Mouse (Mus musculus): ENCODE data around the gene Agpat1. TPM values are rescaled to one million over a fixed set of nuclear protein-coding genes. Genes with fewer than 3 reads are reported as not detected.
A peak's percentile ranks its signal among the peaks of the same experiment; 100 is the strongest.

Agpat1 gene
- polyA plus RNA-seq, 1 experiment from 2014 or later: 55.6 TPM

DNA sequence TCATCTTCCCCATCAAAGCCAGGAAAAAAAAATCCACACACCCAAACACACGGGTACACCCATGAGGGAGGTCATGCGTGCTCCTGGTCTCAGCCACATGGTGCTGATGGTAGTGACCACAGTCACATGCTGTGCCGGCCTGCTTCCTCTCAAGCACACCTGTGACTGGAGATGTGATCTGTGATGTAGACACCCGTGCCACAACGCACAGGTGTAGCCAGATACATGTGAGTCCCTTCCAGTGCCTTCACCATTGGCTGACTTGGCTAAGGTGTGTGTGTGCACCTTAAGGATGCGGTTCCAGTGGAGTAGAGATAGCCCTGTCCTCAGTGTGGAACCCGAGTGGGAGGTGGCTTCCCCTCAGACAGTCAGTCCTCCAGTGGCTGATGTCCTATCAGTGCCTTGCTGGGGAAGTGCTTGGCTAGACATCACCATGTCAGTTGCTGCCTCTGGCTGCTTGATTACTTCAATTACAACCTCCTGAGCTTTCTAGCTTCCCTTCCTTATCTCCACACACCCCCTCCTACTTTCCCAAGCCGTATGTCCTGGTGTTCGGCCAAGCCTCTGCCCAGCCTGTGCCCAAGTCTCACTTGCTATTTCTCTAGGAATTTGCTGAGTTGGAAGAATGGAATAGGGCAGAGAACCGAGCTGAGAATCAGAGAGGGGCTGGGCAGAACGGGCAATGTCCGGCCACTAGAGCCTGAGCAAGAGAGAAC lies 55.3 kb downstream of the Agpat1 start:
- no peak overlapping the region for H3K4me3 ChIP-seq (ENCODE audit: low read depth, low read length)
- no peak overlapping the region for H3K9ac ChIP-seq (ENCODE audit: low read depth, low read length)
- ATAC-seq: no peak
- no peak overlapping the region for H3K27ac ChIP-seq (ENCODE audit: low read depth, low read length)
- WGBS: 51% methylated on average over 12 of the region's 12 CpGs
- peaks cover 12% of the 10 kb centered on the region for H3K4me1 ChIP-seq (replicated peaks; ENCODE audit: control insufficient read depth, insufficient read depth, low read length)
- H3K36me3 ChIP-seq (ENCODE audit: control insufficient read depth, insufficient read depth): no peaks in the 10 kb centered on the region
- peaks cover 7% of the 10 kb centered on the region; the same call in 1 of the 2 replicates for H3K27me3 ChIP-seq (replicated peaks; ENCODE audit: control insufficient read depth, insufficient read depth, low read length)
- no peak for TF ChIP-seq CTCF (IDR thresholded peaks at IDR 0.05; ENCODE audit: low read depth)
- no peaks in the 10 kb centered on the region for H3K9me3 ChIP-seq (ENCODE audit: control insufficient read depth)
- H3K4me2 ChIP-seq (replicated peaks; ENCODE audit: low read depth): 0 out of 2 replicates have a peak overlapping the region, but pooled peaks have one; percentile 9

DNA sequence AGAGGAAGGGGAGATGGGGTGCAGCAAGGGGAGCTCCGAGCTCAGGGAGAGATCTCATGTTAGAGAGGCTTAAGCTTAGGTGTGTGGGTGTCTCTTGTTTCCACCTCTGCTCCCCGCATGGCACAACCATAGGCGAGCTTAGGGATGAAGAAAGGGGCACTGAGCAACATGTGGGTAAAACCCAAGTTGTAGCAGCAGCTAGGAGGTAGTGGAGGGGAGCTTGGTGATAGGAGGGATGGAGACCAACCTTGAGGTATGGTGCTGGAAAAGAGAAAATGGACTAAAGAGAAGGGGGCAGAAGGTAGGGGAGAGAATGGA lies 55.8 kb downstream of the Agpat1 start:
- peaks cover 7% of the 10 kb centered on the region; the same call in 1 of the 2 replicates for H3K27me3 ChIP-seq (replicated peaks; ENCODE audit: control insufficient read depth, insufficient read depth, low read length)
- TF ChIP-seq CTCF (IDR thresholded peaks at IDR 0.05; ENCODE audit: low read depth): no peak
- H3K9ac ChIP-seq (ENCODE audit: low read depth, low read length): no peak overlapping the region
- WGBS: 64% methylated on average over 3 of the region's 3 CpGs
- ATAC-seq: no peak
- peak overlapping the region; percentile 50; the same call in 1 of the 2 replicates for H3K4me2 ChIP-seq (replicated peaks; ENCODE audit: low read depth)
- no peaks in the 10 kb centered on the region for H3K9me3 ChIP-seq (ENCODE audit: control insufficient read depth)
- no peak overlapping the region for H3K4me3 ChIP-seq (ENCODE audit: low read depth, low read length)
- H3K4me1 ChIP-seq (replicated peaks; ENCODE audit: control insufficient read depth, insufficient read depth, low read length): peaks cover 12% of the 10 kb centered on the region
- H3K36me3 ChIP-seq (ENCODE audit: control insufficient read depth, insufficient read depth): no peaks in the 10 kb centered on the region
- H3K27ac ChIP-seq (ENCODE audit: low read depth, low read length): no peak overlapping the region

DNA sequence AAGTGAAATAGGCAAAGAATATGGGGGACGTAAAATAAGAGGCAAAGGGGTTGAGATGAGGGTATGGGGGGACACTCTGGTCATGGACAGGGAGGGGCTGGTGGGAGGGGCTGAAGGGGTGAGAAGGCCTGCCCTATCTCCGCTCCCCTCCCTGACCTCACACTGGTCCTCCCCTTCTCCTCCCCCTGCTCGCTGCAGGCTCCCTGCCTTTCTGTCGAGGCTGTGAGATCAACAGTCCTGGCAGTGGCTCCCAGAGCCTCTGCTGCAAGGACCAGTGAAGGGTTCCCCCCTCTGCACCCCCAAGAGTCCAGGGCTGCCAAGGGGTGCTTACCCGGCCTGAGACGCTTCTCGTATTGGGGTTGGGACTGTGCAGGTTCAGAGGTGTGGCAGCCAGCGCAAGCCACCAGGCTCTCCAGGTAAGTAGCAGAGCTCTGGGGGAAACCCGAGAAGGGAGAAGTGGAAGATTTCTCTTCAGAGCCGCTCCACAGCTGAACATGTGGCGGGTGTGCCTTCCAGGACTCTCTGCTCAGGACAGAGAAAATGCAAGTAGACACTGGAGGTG lies 56.3 kb downstream of the Agpat1 start:
- Histone ChIP-seq H3K4me2 (replicated peaks; ENCODE audit: low read depth) (peak overlapping the region; percentile 50), H3K27ac (ENCODE audit: low read depth, low read length) (no peak overlapping the region), H3K4me1 (replicated peaks; ENCODE audit: control insufficient read depth, insufficient read depth, low read length) (peaks cover 12% of the 10 kb centered on the region), H3K4me3 (ENCODE audit: low read depth, low read length) (peak overlapping the region; percentile 18), H3K36me3 (ENCODE audit: control insufficient read depth, insufficient read depth) (no peaks in the 10 kb centered on the region), H3K9me3 (ENCODE audit: control insufficient read depth) (no peaks in the 10 kb centered on the region), H3K27me3 (replicated peaks; ENCODE audit: control insufficient read depth, insufficient read depth, low read length) (peaks cover 7% of the 10 kb centered on the region; the same call in 1 of the 2 replicates), H3K9ac (ENCODE audit: low read depth, low read length) (no peak overlapping the region)
- TF ChIP-seq CTCF (IDR thresholded peaks at IDR 0.05; ENCODE audit: low read depth): no peak
- no peak for ATAC-seq
- 29% methylated on average over 10 of the region's 11 CpGs for WGBS

DNA sequence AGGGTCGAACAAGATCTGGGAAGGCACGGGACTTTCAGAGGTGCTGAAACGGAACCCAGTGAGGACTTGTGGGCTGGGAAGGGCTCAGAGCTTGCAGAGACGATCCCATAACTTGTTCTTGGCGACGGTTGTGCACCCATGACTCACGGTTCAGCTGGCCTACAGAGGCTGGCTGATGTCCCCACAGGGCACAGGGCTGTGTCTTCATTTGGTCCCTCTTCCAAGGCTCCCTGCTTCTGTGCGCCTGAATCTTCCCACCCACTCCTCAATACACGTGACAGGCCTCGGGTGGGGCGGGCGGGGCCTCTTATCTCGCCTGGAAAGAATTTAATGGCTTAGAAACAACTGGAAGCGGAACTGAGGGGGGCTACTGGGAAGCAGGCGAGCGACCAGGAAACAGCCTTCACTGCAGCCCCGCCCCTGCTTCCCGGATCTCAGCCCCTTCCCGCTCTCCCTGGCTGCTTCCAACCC lies 57.1 kb downstream of the Agpat1 start:
- TF ChIP-seq CTCF (IDR thresholded peaks at IDR 0.05; ENCODE audit: low read depth): no peak
- peaks cover 9% of the 10 kb centered on the region for H3K4me1 ChIP-seq (replicated peaks; ENCODE audit: control insufficient read depth, insufficient read depth, low read length)
- peak overlapping the region; percentile 8; the same call in 1 of the 2 replicates for H3K27ac ChIP-seq (ENCODE audit: low read depth, low read length)
- no peak for ATAC-seq
- H3K9ac ChIP-seq (ENCODE audit: low read depth, low read length): peak overlapping the region; percentile 23
- H3K4me3 ChIP-seq (ENCODE audit: low read depth, low read length): peak overlapping the region; percentile 18
- no peaks in the 10 kb centered on the region for H3K9me3 ChIP-seq (ENCODE audit: control insufficient read depth)
- no peaks in the 10 kb centered on the region for H3K36me3 ChIP-seq (ENCODE audit: control insufficient read depth, insufficient read depth)
- peaks cover 7% of the 10 kb centered on the region; the same call in 1 of the 2 replicates for H3K27me3 ChIP-seq (replicated peaks; ENCODE audit: control insufficient read depth, insufficient read depth, low read length)
- H3K4me2 ChIP-seq (replicated peaks; ENCODE audit: low read depth): peak overlapping the region; percentile 50
- 4% methylated on average over 19 of the region's 19 CpGs for WGBS

DNA sequence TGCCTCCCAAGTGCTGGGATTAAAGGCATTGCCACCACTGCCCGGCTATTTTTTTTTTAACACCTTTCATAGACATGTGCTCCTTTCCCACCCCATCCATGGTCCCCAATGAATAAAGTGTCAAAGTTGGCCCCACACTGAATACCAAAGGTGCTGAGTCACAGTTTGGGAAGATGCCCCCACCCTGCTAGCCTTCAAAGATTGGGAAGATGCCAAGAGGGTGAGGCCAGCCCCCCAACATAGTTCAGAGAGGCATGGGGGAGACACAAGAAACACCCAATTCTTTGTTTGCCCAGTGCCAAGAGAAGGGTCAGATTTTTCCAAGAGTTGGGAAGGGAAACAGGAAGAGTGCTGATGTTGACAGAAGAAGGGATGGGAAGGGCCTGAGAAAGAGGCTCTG lies 58.4 kb downstream of the Agpat1 start:
- Histone ChIP-seq H3K36me3 (ENCODE audit: control insufficient read depth, insufficient read depth) (no peaks in the 10 kb centered on the region), H3K9me3 (ENCODE audit: control insufficient read depth) (no peaks in the 10 kb centered on the region), H3K9ac (ENCODE audit: low read depth, low read length) (no peak overlapping the region), H3K27ac (ENCODE audit: low read depth, low read length) (no peak overlapping the region), H3K27me3 (replicated peaks; ENCODE audit: control insufficient read depth, insufficient read depth, low read length) (peaks cover 7% of the 10 kb centered on the region; the same call in 1 of the 2 replicates), H3K4me1 (replicated peaks; ENCODE audit: control insufficient read depth, insufficient read depth, low read length) (peaks cover 5% of the 10 kb centered on the region), H3K4me3 (ENCODE audit: low read depth, low read length) (no peak overlapping the region), H3K4me2 (replicated peaks; ENCODE audit: low read depth) (no peak overlapping the region)
- 93% methylated on average over 1 of the region's 1 CpGs for WGBS
- no peak for TF ChIP-seq CTCF (IDR thresholded peaks at IDR 0.05; ENCODE audit: low read depth)
- no peak for ATAC-seq

DNA sequence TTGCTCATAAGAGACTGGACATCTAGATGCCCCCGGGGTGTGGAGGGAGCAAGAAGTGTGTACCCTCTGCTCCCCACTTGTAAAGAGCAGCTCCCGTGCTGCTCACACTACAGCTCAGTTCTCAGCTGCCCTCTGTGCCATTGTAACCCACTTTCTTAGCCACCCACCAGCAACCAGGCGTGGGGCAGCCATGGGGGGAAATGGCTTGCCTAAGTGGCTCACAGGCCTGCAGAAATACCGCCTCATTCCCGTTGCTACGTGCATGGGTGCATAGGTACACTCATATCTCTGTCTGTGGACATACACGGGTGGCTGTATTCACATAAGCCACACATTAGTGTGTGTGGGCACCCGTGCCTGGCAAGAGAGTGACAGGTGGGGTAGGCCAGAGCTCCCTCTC lies 58.9 kb downstream of the Agpat1 start:
- no peak for TF ChIP-seq CTCF (IDR thresholded peaks at IDR 0.05; ENCODE audit: low read depth)
- Histone ChIP-seq H3K27ac (ENCODE audit: low read depth, low read length) (no peak overlapping the region), H3K9me3 (ENCODE audit: control insufficient read depth) (no peaks in the 10 kb centered on the region), H3K27me3 (replicated peaks; ENCODE audit: control insufficient read depth, insufficient read depth, low read length) (peaks cover 7% of the 10 kb centered on the region; the same call in 1 of the 2 replicates), H3K4me2 (replicated peaks; ENCODE audit: low read depth) (no peak overlapping the region), H3K9ac (ENCODE audit: low read depth, low read length) (no peak overlapping the region), H3K36me3 (ENCODE audit: control insufficient read depth, insufficient read depth) (no peaks in the 10 kb centered on the region), H3K4me3 (ENCODE audit: low read depth, low read length) (no peak overlapping the region), H3K4me1 (replicated peaks; ENCODE audit: control insufficient read depth, insufficient read depth, low read length) (peaks cover 5% of the 10 kb centered on the region)
- no peak for ATAC-seq
- WGBS: 87% methylated on average over 8 of the region's 8 CpGs

Other genes with a start within 250 kb of the Agpat1 start
- gene Btnl2, start 249.4 kb upstream of the Agpat1 start, polyA plus RNA-seq (2015; fragmentation: Nextera tagmentation; extraction: Ambion mirVana): 43.0 and 43.4 TPM in 2 replicates
- 114 and 119 TPM in 2 replicates for gene Btnl1, start 227.1 kb upstream of the Agpat1 start, polyA plus RNA-seq (2015; fragmentation: Nextera tagmentation; extraction: Ambion mirVana)
- gene BC051142, start 205.4 kb upstream of the Agpat1 start, polyA plus RNA-seq (2015; fragmentation: Nextera tagmentation; extraction: Ambion mirVana): 1.6 and 1.7 TPM in 2 replicates
- 20.2 and 25.1 TPM in 2 replicates for gene Btnl4, start 126.9 kb upstream of the Agpat1 start, polyA plus RNA-seq (2015; fragmentation: Nextera tagmentation; extraction: Ambion mirVana)
- 85.8 and 97.6 TPM in 2 replicates for gene Btnl6, start 86.9 kb upstream of the Agpat1 start, polyA plus RNA-seq (2015; fragmentation: Nextera tagmentation; extraction: Ambion mirVana)
- 1.4 and 3.2 TPM in 2 replicates for gene Notch4, start 40.0 kb upstream of the Agpat1 start, polyA plus RNA-seq (2015; fragmentation: Nextera tagmentation; extraction: Ambion mirVana)
- 8.6 and 10.6 TPM in 2 replicates for gene Gpsm3, start 14.5 kb upstream of the Agpat1 start, polyA plus RNA-seq (2015; fragmentation: Nextera tagmentation; extraction: Ambion mirVana)
- 6.1 and 6.5 TPM in 2 replicates for gene Pbx2, start 13.0 kb upstream of the Agpat1 start, polyA plus RNA-seq (2015; fragmentation: Nextera tagmentation; extraction: Ambion mirVana)
- gene Ager, start 6.4 kb upstream of the Agpat1 start, polyA plus RNA-seq (2015; fragmentation: Nextera tagmentation; extraction: Ambion mirVana): 1.3 and 1.5 TPM in 2 replicates
- 123 and 135 TPM in 2 replicates for gene Rnf5, start 572 bp upstream of the Agpat1 start, polyA plus RNA-seq (2015; fragmentation: Nextera tagmentation; extraction: Ambion mirVana)
- gene Egfl8, start 11.7 kb downstream of the Agpat1 start, polyA plus RNA-seq (2015; fragmentation: Nextera tagmentation; extraction: Ambion mirVana): 2.5 and 2.7 TPM in 2 replicates
- 17.2 and 18.0 TPM in 2 replicates for gene Ppt2, start 24.2 kb downstream of the Agpat1 start, polyA plus RNA-seq (2015; fragmentation: Nextera tagmentation; extraction: Ambion mirVana)
- 0.27 and 0.47 TPM in 2 replicates for gene Prrt1, start 25.3 kb downstream of the Agpat1 start, polyA plus RNA-seq (2015; fragmentation: Nextera tagmentation; extraction: Ambion mirVana)
- 8.8 and 9.2 TPM in 2 replicates for gene Fkbpl, start 40.5 kb downstream of the Agpat1 start, polyA plus RNA-seq (2015; fragmentation: Nextera tagmentation; extraction: Ambion mirVana)
- gene Atf6b, start 42.9 kb downstream of the Agpat1 start, polyA plus RNA-seq (2015; fragmentation: Nextera tagmentation; extraction: Ambion mirVana): 22.9 and 23.1 TPM in 2 replicates
- gene Tnxb, start 66.3 kb downstream of the Agpat1 start, polyA plus RNA-seq (2015; fragmentation: Nextera tagmentation; extraction: Ambion mirVana): 1.4 and 1.9 TPM in 2 replicates
- 1.2 and 1.6 TPM in 2 replicates for gene C4b, start 139.6 kb downstream of the Agpat1 start, polyA plus RNA-seq (2015; fragmentation: Nextera tagmentation; extraction: Ambion mirVana)
- 0.18 and 0.25 TPM in 2 replicates for gene Cyp21a1, start 200.3 kb downstream of the Agpat1 start, polyA plus RNA-seq (2015; fragmentation: Nextera tagmentation; extraction: Ambion mirVana)
- 29.1 and 34.0 TPM in 2 replicates for gene Stk19, start 232.7 kb downstream of the Agpat1 start, polyA plus RNA-seq (2015; fragmentation: Nextera tagmentation; extraction: Ambion mirVana)
- 42.5 and 44.2 TPM in 2 replicates for gene Dxo, start 232.8 kb downstream of the Agpat1 start, polyA plus RNA-seq (2015; fragmentation: Nextera tagmentation; extraction: Ambion mirVana)
- 18.3 and 20.8 TPM in 2 replicates for gene Skiv2l, start 245.9 kb downstream of the Agpat1 start, polyA plus RNA-seq (2015; fragmentation: Nextera tagmentation; extraction: Ambion mirVana)
- 55.7 and 57.8 TPM in 2 replicates for gene Nelfe, start 246.1 kb downstream of the Agpat1 start, polyA plus RNA-seq (2015; fragmentation: Nextera tagmentation; extraction: Ambion mirVana)